Mouse (Mus musculus): ENCODE results near the gene Nup188. TPM values are rescaled to one million over a fixed set of nuclear protein-coding genes. Genes with fewer than 3 reads are reported as not detected.

The Nup188 gene
- polyA plus RNA-seq, 1 experiment from 2014 or later = 8.5 TPM

GRCm38 (mm10) chr2:30247681-30248080 is 38.5 kb upstream of the Nup188 start:
- Histone ChIP-seq H3K27ac (replicated peaks) (no peak overlapping the region), H3K4me3 (ENCODE audit: low read depth, low read length) (no peak overlapping the region), H3K4me1 (replicated peaks; ENCODE audit: control insufficient read depth, insufficient read depth) (peaks cover 5% of the 10 kb centered on the region), H3K9me3 (ENCODE audit: control insufficient read depth, low read length) (no peaks in the 10 kb centered on the region), H3K36me3 (ENCODE audit: control insufficient read depth, insufficient read depth, low read length) (0 out of 2 replicates have a peak, but pooled peaks cover 6% of the 10 kb centered on the region), H3K9ac (ENCODE audit: low read length) (no peak overlapping the region), H3K27me3 (ENCODE audit: control insufficient read depth, insufficient read depth, low read length) (no peaks in the 10 kb centered on the region), H3K4me2 (replicated peaks; ENCODE audit: low read depth) (no peak overlapping the region)
- no peak for ATAC-seq (ENCODE audit: low FRiP score, low TSS enrichment)
- TF ChIP-seq EP300 (optimal IDR thresholded peaks at IDR 0.05) (no peak), CTCF (IDR thresholded peaks at IDR 0.05; ENCODE audit: low read depth) (no peak)
- DNase-seq (ENCODE audit: low spot score) = no peak
- WGBS = 58% methylated on average over 4 of the region's 4 CpGs

DNA sequence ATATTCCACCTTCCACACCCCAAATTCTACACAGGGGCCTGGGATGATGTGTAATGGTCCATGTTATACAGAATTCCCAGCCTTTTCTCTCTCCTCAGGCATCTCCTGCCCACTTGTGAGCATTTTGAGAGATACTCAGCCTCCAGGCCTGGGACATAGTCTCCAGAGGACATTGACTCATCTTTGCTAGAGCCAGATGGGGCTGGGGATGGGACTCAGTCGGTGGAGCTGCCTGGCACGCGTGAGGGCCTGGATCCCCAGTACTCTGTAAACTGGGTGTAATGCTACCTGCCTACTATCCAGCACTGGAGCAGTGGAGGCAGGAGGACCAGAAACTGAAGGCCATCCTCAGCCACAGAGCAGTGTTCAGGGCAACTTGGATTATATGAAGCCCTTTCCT is 37.0 kb upstream of the Nup188 start:
- no peak overlapping the region for H3K4me3 ChIP-seq (ENCODE audit: low read depth, low read length)
- H3K36me3 ChIP-seq (ENCODE audit: control insufficient read depth, insufficient read depth, low read length) = 0 out of 2 replicates have a peak, but pooled peaks cover 4% of the 10 kb centered on the region
- DNase-seq (ENCODE audit: low spot score) = no peak
- peaks cover 3% of the 10 kb centered on the region; the same call in 1 of the 2 replicates for H3K4me1 ChIP-seq (replicated peaks; ENCODE audit: control insufficient read depth, insufficient read depth)
- no peaks in the 10 kb centered on the region for H3K9me3 ChIP-seq (ENCODE audit: control insufficient read depth, low read length)
- peak overlapping the region; percentile 35 for H3K9ac ChIP-seq (ENCODE audit: low read length)
- no peak for TF ChIP-seq EP300 (optimal IDR thresholded peaks at IDR 0.05)
- no peak for TF ChIP-seq CTCF (IDR thresholded peaks at IDR 0.05; ENCODE audit: low read depth)
- H3K4me2 ChIP-seq (replicated peaks; ENCODE audit: low read depth) = no peak overlapping the region
- H3K27me3 ChIP-seq (ENCODE audit: control insufficient read depth, insufficient read depth, low read length) = no peaks in the 10 kb centered on the region
- 95% methylated on average over 3 of the region's 3 CpGs for WGBS
- no peak for ATAC-seq (ENCODE audit: low FRiP score, low TSS enrichment)
- no peak overlapping the region for H3K27ac ChIP-seq (replicated peaks)

DNA sequence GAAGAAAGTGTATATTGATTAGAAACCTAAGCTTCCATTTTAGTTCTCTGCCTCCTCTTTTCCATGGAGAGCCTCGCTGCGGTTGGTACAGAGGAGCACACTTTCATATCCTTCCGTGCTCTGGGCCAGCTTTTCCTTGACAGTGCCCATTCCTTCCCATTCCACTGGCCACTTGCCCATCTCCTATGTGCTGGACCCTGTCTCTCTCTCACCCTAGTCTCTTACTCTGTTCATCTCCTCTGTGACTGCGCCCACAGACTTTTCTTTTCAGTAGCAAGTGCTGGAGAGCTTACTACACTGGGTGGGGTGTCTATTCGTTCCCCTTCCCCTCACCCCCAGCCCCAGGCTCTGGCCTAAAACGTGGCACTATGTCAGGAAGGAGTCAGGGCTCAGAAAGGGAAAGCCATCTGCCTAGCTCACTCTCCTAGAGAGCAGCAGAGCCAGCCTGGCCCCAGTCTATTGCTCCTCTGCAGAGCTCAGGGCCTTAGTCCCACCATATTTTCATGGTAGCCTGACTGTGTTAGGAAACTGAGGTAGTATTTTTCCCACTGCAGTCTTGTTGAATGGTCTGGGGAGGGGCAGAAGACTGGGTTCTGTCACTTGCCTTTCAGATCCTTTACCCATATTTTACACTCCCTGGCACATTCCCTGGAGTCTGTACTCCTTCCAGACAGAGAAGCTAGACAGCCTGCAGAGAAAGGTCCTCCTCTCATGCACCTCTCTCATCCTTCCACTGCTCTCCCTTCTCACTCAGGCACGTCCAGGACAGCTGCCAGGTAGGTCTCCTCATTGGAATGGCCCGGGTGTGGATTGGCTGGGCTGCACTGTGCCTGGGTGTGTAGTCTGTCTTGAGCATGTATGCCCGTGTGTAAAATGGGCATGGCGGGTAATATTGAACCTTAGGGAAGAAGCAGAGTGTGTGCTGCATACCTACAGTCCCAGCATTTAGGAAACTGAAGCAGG is 35.8 kb upstream of the Nup188 start:
- H3K4me3 ChIP-seq (ENCODE audit: low read depth, low read length) = no peak overlapping the region
- H3K4me1 ChIP-seq (replicated peaks; ENCODE audit: control insufficient read depth, insufficient read depth) = peaks cover 3% of the 10 kb centered on the region; the same call in 1 of the 2 replicates
- H3K36me3 ChIP-seq (ENCODE audit: control insufficient read depth, insufficient read depth, low read length) = 0 out of 2 replicates have a peak, but pooled peaks cover 7% of the 10 kb centered on the region
- no peaks in the 10 kb centered on the region for H3K9me3 ChIP-seq (ENCODE audit: control insufficient read depth, low read length)
- ATAC-seq (ENCODE audit: low FRiP score, low TSS enrichment) = no peak
- H3K27me3 ChIP-seq (ENCODE audit: control insufficient read depth, insufficient read depth, low read length) = no peaks in the 10 kb centered on the region
- peak overlapping the region; percentile 89 for H3K27ac ChIP-seq (replicated peaks)
- TF ChIP-seq EP300 (optimal IDR thresholded peaks at IDR 0.05) = no peak
- no peak for TF ChIP-seq CTCF (IDR thresholded peaks at IDR 0.05; ENCODE audit: low read depth)
- H3K4me2 ChIP-seq (replicated peaks; ENCODE audit: low read depth) = no peak overlapping the region
- 73% methylated on average over 10 of the region's 10 CpGs for WGBS
- DNase-seq (ENCODE audit: low spot score) = no peak
- no peak overlapping the region for H3K9ac ChIP-seq (ENCODE audit: low read length)

DNA sequence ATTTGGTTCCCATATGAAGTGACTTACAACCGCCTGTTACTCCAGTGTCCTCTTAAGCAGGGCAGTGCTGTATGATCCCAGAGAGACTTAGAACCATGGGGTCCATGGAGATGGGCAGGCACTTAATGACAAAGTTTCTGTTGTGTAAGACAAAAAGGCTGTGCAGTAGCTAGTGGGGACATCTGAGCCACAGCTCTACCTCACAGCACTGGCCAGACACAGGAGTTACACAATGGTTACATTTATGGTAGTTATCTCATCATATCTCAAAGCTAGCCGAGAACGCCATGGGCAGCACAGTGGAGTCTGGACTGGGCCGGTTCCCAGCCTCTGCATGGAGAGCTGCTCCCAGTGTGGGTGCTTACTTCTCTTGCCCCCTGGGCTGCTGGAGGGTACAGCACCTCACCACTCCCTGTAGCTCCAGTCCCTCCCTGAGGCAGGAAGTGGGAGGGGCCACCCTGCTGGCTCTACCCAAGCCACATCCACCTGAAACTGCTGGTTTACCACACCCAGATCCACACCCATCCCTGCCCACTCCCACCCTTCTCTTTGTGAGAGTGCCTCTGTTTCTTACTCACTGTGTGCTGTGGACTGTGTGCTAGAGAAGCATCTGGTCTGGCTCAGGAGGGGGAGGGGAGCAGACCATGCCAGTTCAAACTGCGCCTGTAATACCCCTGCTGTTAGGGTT is 34.6 kb upstream of the Nup188 start:
- Histone ChIP-seq H3K4me1 (replicated peaks; ENCODE audit: control insufficient read depth, insufficient read depth) (peaks cover 3% of the 10 kb centered on the region; the same call in 1 of the 2 replicates), H3K4me2 (replicated peaks; ENCODE audit: low read depth) (0 out of 2 replicates have a peak overlapping the region, but pooled peaks have one; percentile 11), H3K27me3 (ENCODE audit: control insufficient read depth, insufficient read depth, low read length) (no peaks in the 10 kb centered on the region), H3K9me3 (ENCODE audit: control insufficient read depth, low read length) (no peaks in the 10 kb centered on the region), H3K27ac (replicated peaks) (peak overlapping the region; percentile 89), H3K36me3 (ENCODE audit: control insufficient read depth, insufficient read depth, low read length) (peaks cover 19% of the 10 kb centered on the region), H3K4me3 (ENCODE audit: low read depth, low read length) (no peak overlapping the region), H3K9ac (ENCODE audit: low read length) (0 out of 2 replicates have a peak overlapping the region, but pooled peaks have one; percentile 35)
- ATAC-seq (ENCODE audit: low FRiP score, low TSS enrichment) (peak; percentile 97), DNase-seq (ENCODE audit: low spot score) (peak; percentile 95)
- TF ChIP-seq EP300 (optimal IDR thresholded peaks at IDR 0.05) (no peak), CTCF (IDR thresholded peaks at IDR 0.05; ENCODE audit: low read depth) (no peak)
- WGBS = 57% methylated on average over 5 of the region's 5 CpGs

DNA sequence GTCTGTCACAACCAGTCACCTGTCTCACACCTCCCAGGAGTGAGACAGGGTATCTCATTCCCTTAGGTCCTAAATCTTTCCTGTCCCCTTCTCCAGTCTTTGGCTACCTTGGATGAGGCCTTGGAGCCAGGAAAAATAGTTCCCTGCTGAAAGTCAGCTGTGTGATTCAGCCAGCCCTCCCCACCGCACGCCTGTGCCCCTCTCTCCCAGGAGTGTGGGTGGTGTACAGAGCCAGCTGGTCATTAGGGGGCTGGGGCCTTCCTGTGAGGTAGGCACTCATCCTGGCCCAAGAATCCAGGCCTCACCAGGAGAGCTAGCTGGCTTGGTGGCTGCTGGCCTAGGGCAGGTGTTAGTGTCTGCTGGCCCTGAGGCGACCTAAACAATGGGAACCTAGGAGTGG is 33.7 kb upstream of the Nup188 start:
- ATAC-seq (ENCODE audit: low FRiP score, low TSS enrichment) (no peak), DNase-seq (ENCODE audit: low spot score) (no peak)
- peak overlapping the region; percentile 35; the same call in 1 of the 2 replicates for H3K9ac ChIP-seq (ENCODE audit: low read length)
- peaks cover 3% of the 10 kb centered on the region; the same call in 1 of the 2 replicates for H3K4me1 ChIP-seq (replicated peaks; ENCODE audit: control insufficient read depth, insufficient read depth)
- peak overlapping the region; percentile 89 for H3K27ac ChIP-seq (replicated peaks)
- WGBS = 70% methylated on average over 3 of the region's 3 CpGs
- no peak for TF ChIP-seq CTCF (IDR thresholded peaks at IDR 0.05; ENCODE audit: low read depth)
- TF ChIP-seq EP300 (optimal IDR thresholded peaks at IDR 0.05) = no peak
- H3K36me3 ChIP-seq (ENCODE audit: control insufficient read depth, insufficient read depth, low read length) = peaks cover 26% of the 10 kb centered on the region
- H3K9me3 ChIP-seq (ENCODE audit: control insufficient read depth, low read length) = no peaks in the 10 kb centered on the region
- H3K4me2 ChIP-seq (replicated peaks; ENCODE audit: low read depth) = no peak overlapping the region
- no peak overlapping the region for H3K4me3 ChIP-seq (ENCODE audit: low read depth, low read length)
- H3K27me3 ChIP-seq (ENCODE audit: control insufficient read depth, insufficient read depth, low read length) = no peaks in the 10 kb centered on the region

All from stomach, postnatal 0 days (tissue).